Mouse (Mus musculus) ES-E14 (cell line): ENCODE measurements at regions not wholly inside any gene's neighbourhood (a gene's known extent, or its start where the extent isn't known, plus 50 kb on each side); places are given as distances from the start of the nearest gene placed in this dataset.

ENCODE experiments used
- DNase-seq: peaks from one replicate; pipeline ENCODE4 v3.0.0-alpha.2; 2013; ENCODE audit warnings: low read depth, low spot score
- H3K27ac ChIP-seq: 2 replicates; pipeline ENCODE4 v1.5.1; 2012; ENCODE audit warnings: low read depth, mild to moderate bottlenecking, low read length, moderate library complexity, mixed read lengths; ENCODE audit not compliant: poor library complexity, insufficient read depth, severe bottlenecking
- H3K36me3 ChIP-seq: 2 replicates; pipeline ENCODE4 v1.6.1; 2012; ENCODE audit warnings: mild to moderate bottlenecking, low read length, moderate library complexity, mixed read lengths; ENCODE audit not compliant: control insufficient read depth, poor library complexity, insufficient read depth, severe bottlenecking
- H3K4me1 ChIP-seq, 2 experiments: fragments of 150-350 bp in 1 of 2; sonication (generic) in 1 of 2; 2 replicates each; pipeline ENCODE4 v1.6.1; 2012; ENCODE audit warnings: low read length in 2 of 2, mild to moderate bottlenecking in 1 of 2, mixed read lengths in 1 of 2; ENCODE audit not compliant: control insufficient read depth in 2 of 2, insufficient read depth in 2 of 2, poor library complexity in 1 of 2
- H3K4me3 ChIP-seq, 2 experiments: fragments of 150-350 bp in 1 of 2; sonication (generic) in 1 of 2; 2 replicates each; pipeline ENCODE4 v1.5.1; 2012; ENCODE audit warnings: low read length in 2 of 2, low read depth in 1 of 2, mild to moderate bottlenecking in 1 of 2, mixed read lengths in 1 of 2; ENCODE audit not compliant: insufficient read depth in 1 of 2, poor library complexity in 1 of 2, severe bottlenecking in 1 of 2
- H3K9ac ChIP-seq: 2 replicates; pipeline ENCODE4 v1.6.1; 2012; ENCODE audit warnings: low read depth, mild to moderate bottlenecking, low read length, mixed read lengths; ENCODE audit not compliant: poor library complexity, insufficient read depth, severe bottlenecking
- H3K9me3 ChIP-seq: fragments of 150-350 bp; sonication (generic); 2 replicates; pipeline ENCODE4 v1.6.1; 2012; ENCODE audit warnings: low read depth, mild to moderate bottlenecking, low read length; ENCODE audit not compliant: control insufficient read depth, insufficient read depth
- CHD2 ChIP-seq: IDR thresholded peaks from 2 replicates; pipeline ENCODE4 v1.6.1; 2014; ENCODE audit warnings: mild to moderate bottlenecking, low read depth, low read length, inconsistent platforms
- HCFC1 ChIP-seq: IDR thresholded peaks from 2 replicates; pipeline ENCODE4 v1.6.1; 2012; ENCODE audit warnings: low read length, inconsistent platforms, borderline replicate concordance; ENCODE audit not compliant: insufficient read depth
- MAFK ChIP-seq: IDR thresholded peaks from 2 replicates; pipeline ENCODE4 v1.6.1; 2014; ENCODE audit warnings: mild to moderate bottlenecking, low read depth, low read length, inconsistent platforms; ENCODE audit not compliant: insufficient read depth
- ZC3H11A ChIP-seq: IDR thresholded peaks from 2 replicates; pipeline ENCODE4 v1.6.1; 2012; ENCODE audit warnings: low read depth, mild to moderate bottlenecking, inconsistent platforms, low read length, borderline replicate concordance
- ZNF384 ChIP-seq: IDR thresholded peaks from 2 replicates; pipeline ENCODE4 v1.6.1; 2012; ENCODE audit warnings: low read depth, low read length, inconsistent platforms
- in situ Hi-C, 2 experiments: fragments of 600-800 bp; cut with MboI; formaldehyde crosslinking; loops; one replicate each; pipeline ENCODE4 v1.15.1; 2025; ENCODE audit warnings: low sequenced_read_pairs in 2 of 2, inconsistent platforms in 1 of 2; ENCODE audit not compliant: unreplicated experiment in 2 of 2

DNA sequence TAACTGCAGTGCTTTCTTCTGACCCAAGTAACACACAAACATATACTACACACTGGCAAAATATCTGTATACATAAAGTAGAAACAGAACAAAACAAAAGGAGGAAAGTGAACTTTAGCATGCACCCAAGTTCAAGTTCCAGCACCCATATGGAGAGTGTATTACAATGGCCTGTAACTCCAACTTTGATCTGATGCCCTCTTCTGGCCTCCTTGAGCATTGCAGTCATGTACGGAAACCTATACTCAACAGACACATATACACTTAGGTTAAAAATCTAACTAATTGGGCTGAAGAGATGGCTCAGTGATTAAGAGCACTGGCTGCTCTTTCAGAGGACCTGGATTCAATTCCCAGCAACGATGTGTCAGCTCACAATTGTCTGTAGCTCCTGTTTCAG lies 72.2 kb downstream of the Mid1ip1 start:
- DNase-seq: peak; percentile 7
- H3K9me3 ChIP-seq: no peaks in the 10 kb centered on the region
- in situ Hi-C loops: no loop called here
- no peaks in the 10 kb centered on the region for H3K36me3 ChIP-seq
- H3K4me3 ChIP-seq: no peak overlapping the region
- H3K4me1 ChIP-seq: no peaks in the 10 kb centered on the region
- H3K27ac ChIP-seq: no peak overlapping the region
- no peak overlapping the region for H3K9ac ChIP-seq
- TF ChIP-seq ZNF384 (no peak), ZC3H11A (peak; percentile 57; the same call in 1 of the 2 replicates)

DNA sequence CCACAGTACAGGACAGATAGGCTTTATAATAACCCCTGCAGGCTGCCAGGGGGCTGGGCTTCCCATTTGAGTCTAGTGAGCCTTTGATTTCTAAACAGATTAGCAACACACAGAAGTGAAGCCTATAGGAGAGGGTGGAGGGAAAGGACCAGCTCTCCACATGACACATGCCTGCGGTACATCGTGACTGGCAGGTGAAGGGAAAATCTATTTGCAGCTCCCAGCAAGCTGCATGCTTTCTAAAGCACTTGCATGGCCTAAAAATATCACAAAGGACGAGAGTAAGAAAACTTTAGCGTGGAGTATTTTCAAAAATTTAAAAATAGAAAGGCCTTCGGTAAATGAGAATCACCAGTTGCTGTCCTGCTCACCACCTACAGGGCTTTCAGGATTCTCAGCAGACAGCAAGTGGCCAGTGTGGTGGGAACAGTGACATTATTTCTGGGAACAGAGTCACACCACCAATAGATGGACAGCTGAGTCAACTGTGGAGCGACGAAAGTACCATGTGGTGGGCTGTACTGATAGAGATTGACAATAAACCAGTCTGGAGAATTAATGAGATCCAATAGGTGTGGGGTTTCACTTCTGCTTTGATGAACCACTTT lies 105.6 kb downstream of the Mid1ip1 start:
- TF ChIP-seq HCFC1: no peak
- no peak for TF ChIP-seq ZNF384
- no peak for TF ChIP-seq ZC3H11A
- TF ChIP-seq MAFK: no peak
- no peak for TF ChIP-seq CHD2
- Histone ChIP-seq H3K9me3 (no peaks in the 10 kb centered on the region), H3K36me3 (no peaks in the 10 kb centered on the region), H3K9ac (no peak overlapping the region), H3K27ac (no peak overlapping the region), H3K4me3 (no peak overlapping the region), H3K4me1 (no peaks in the 10 kb centered on the region)
- DNase-seq: no peak
- in situ Hi-C loops: no loop called here

DNA sequence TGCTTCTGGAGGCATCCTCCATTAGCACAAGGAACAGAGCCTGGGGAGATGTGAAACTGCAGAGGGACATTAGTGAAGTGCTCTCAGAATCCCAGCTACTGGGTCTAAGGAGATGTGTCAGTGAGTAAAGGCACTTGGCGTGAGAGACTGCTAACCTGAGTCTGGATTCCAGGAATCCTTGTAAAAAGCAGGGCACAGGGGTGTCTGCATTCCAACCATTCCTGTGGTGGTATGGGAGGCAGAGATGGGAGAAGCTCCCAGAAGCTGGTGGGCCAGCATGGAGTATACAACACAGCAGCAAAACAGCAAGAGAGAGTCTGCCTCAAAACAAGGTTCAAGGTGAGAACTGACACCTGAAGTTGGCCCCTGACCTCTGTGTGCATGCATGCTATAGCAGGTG lies 118.9 kb downstream of the Mid1ip1 start:
- in situ Hi-C loops: no loop called here
- Histone ChIP-seq H3K9ac (no peak overlapping the region), H3K4me1 (no peaks in the 10 kb centered on the region), H3K36me3 (no peaks in the 10 kb centered on the region), H3K27ac (no peak overlapping the region), H3K4me3 (no peak overlapping the region), H3K9me3 (no peaks in the 10 kb centered on the region)
- TF ChIP-seq ZNF384: no peak
- no peak for DNase-seq

DNA sequence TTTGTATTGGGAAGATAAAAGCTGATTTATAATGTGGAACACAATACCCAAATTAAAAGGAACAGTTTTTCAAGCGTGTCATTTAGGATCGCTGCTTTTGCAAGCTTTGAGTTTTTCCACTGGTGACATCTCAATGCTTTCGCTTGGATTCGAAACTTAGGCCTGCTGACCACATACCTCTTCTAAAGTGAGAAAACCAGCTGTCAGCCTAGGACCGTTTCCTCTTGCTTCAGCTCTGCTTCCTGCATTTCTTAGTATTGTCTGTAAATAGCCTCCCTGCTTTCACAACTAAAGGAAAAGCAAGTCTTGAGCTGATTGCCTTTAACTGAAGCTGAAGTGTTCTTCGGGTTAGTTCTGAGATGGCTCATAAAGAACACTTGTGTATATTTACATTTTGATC lies 142.3 kb downstream of the Mid1ip1 start:
- TF ChIP-seq ZNF384 (no peak), MAFK (no peak), ZC3H11A (no peak), HCFC1 (no peak), CHD2 (no peak)
- Histone ChIP-seq H3K27ac (no peak overlapping the region), H3K4me1 (no peaks in the 10 kb centered on the region), H3K9me3 (no peaks in the 10 kb centered on the region), H3K9ac (no peak overlapping the region), H3K36me3 (no peaks in the 10 kb centered on the region), H3K4me3 (no peak overlapping the region)
- DNase-seq: no peak
- in situ Hi-C loops: no loop called here

DNA sequence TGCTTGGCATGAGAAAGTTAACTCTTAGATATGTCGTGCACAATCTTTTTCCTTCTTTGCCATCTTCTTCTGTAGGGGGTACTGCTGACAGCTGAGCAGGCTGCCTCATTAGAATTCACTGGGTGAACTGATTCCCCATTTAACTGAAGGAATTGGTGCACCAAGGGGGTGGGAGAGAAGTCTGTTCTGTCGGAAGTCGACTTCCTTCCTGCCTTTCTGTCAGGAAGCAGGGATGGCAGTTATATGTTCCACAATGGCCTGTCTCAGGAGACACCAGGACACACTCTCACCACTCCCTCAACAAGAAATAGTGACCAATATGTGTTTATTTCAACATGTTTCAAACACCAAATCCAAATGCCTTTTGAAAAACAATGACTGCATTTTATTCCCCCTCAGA lies 142.9 kb downstream of the Mid1ip1 start:
- H3K9ac ChIP-seq: no peak overlapping the region

More for the DNA sequence above, 142.9 kb downstream of the Mid1ip1 start:
- Histone ChIP-seq H3K4me1 (no peaks in the 10 kb centered on the region), H3K4me3 (no peak overlapping the region), H3K9me3 (no peaks in the 10 kb centered on the region), H3K27ac (no peak overlapping the region), H3K36me3 (no peaks in the 10 kb centered on the region)
- in situ Hi-C loops: no loop called here
- TF ChIP-seq HCFC1 (no peak), MAFK (no peak)
- DNase-seq: no peak
